Mouse (Mus musculus) CH12.LX (cell line): ENCODE measurements around the gene Txlng.

Experiments used
- BHLHE40 ChIP-seq: IDR thresholded peaks from 2 replicates; pipeline ENCODE4 v1.6.1; 2011; ENCODE audit warnings: mild to moderate bottlenecking, low read depth, low read length, improper control_type of control experiment
- CTCF ChIP-seq, 2 experiments: IDR thresholded peaks in 1 of 2; conservative IDR thresholded peaks in 1 of 2; 2 replicates each; pipeline ENCODE4 v1.5.1; 2011 to 2012; ENCODE audit warnings: low read depth in 2 of 2, low read length in 2 of 2, improper control_type of control experiment in 1 of 2, inconsistent platforms in 1 of 2, mild to moderate bottlenecking in 1 of 2, moderate library complexity in 1 of 2
- E2F4 ChIP-seq: IDR thresholded peaks from 2 replicates; pipeline ENCODE4 v1.6.1; 2011; ENCODE audit warnings: low read depth, low read length, improper control_type of control experiment; ENCODE audit not compliant: insufficient replicate concordance
- MAX ChIP-seq: IDR thresholded peaks from 2 replicates; pipeline ENCODE4 v1.6.1; 2011; ENCODE audit warnings: low read length, improper control_type of control experiment
- TBP ChIP-seq: conservative IDR thresholded peaks from 2 replicates; pipeline ENCODE4 v1.6.1; 2011; ENCODE audit warnings: low read depth, low read length, improper control_type of control experiment

DNA sequence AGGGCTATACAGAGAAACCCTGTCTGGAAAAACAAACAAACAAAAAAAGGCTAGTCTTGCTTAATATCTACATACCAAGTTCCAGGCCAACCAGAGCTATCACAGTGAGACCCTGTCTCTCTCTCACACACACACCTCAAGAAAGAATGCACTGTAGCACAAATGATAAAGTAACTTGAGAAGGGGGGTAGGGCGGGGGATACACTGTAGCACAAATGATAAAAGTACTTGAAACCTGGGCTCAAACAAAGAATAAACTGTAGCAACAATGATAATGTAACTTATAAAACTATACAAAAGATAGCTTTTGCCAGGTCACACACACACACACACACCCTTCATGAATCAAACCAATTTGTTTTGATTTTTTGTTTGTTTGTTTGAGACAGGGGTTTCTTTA is 2.3 kb upstream of the Txlng start:
- TF ChIP-seq CTCF (conservative IDR thresholded peaks at IDR 0.05 in 1 of 2, IDR thresholded peaks at IDR 0.05 in 1 of 2; ENCODE audit: low read depth in 2 of 2, low read length in 2 of 2) (no peak), E2F4 (no peak), BHLHE40 (no peak), TBP (no peak), MAX (no peak)
